Mouse (Mus musculus): Measurements from ENCODE around the gene Kansl3. TPM values are rescaled to one million over a fixed set of nuclear protein-coding genes. Genes with fewer than 3 reads are reported as not detected.

Kansl3 gene
- polyA plus RNA-seq, 1 experiment from 2014 or later: 43.6 TPM

GRCm38 (mm10) chr1:36302273-36302672 lies 66.7 kb downstream of the Kansl3 start:
- no peak overlapping the region for H3K4me2 ChIP-seq (ENCODE audit: low read depth, low read length)
- WGBS: 56% methylated on average over 8 of the region's 8 CpGs
- H3K9me3 ChIP-seq (replicated peaks; ENCODE audit: control insufficient read depth, low read length): no peaks in the 10 kb centered on the region
- H3K4me3 ChIP-seq (ENCODE audit: low read length): no peak overlapping the region
- H3K36me3 ChIP-seq (ENCODE audit: control insufficient read depth, insufficient read depth): no peaks in the 10 kb centered on the region
- H3K9ac ChIP-seq (ENCODE audit: low read length): no peak overlapping the region
- no peak overlapping the region for H3K27ac ChIP-seq (ENCODE audit: low read length)
- peaks cover 6% of the 10 kb centered on the region for H3K27me3 ChIP-seq (ENCODE audit: control insufficient read depth, insufficient read depth, low read length)
- H3K4me1 ChIP-seq (ENCODE audit: control insufficient read depth, insufficient read depth, low read length): peaks cover 18% of the 10 kb centered on the region
- ATAC-seq (replicated peaks; ENCODE audit: extremely low read depth, insufficient read depth, low FRiP score): no peak

GRCm38 (mm10) chr1:36300486-36300885 lies 68.5 kb downstream of the Kansl3 start:
- no peak overlapping the region for H3K4me3 ChIP-seq (ENCODE audit: low read length)
- no peak overlapping the region for H3K27ac ChIP-seq (ENCODE audit: low read length)
- no peaks in the 10 kb centered on the region for H3K9me3 ChIP-seq (replicated peaks; ENCODE audit: control insufficient read depth, low read length)
- no peak overlapping the region for H3K9ac ChIP-seq (ENCODE audit: low read length)
- no peaks in the 10 kb centered on the region for H3K36me3 ChIP-seq (ENCODE audit: control insufficient read depth, insufficient read depth)
- H3K4me1 ChIP-seq (ENCODE audit: control insufficient read depth, insufficient read depth, low read length): peaks cover 18% of the 10 kb centered on the region
- 79% methylated on average over 6 of the region's 6 CpGs for WGBS
- no peak for ATAC-seq (replicated peaks; ENCODE audit: extremely low read depth, insufficient read depth, low FRiP score)
- H3K4me2 ChIP-seq (ENCODE audit: low read depth, low read length): no peak overlapping the region
- H3K27me3 ChIP-seq (ENCODE audit: control insufficient read depth, insufficient read depth, low read length): peaks cover 6% of the 10 kb centered on the region

GRCm38 (mm10) chr1:36299676-36300075 lies 69.3 kb downstream of the Kansl3 start:
- no peak overlapping the region for H3K9ac ChIP-seq (ENCODE audit: low read length)
- 67% methylated on average over 2 of the region's 2 CpGs for WGBS
- peaks cover 6% of the 10 kb centered on the region for H3K27me3 ChIP-seq (ENCODE audit: control insufficient read depth, insufficient read depth, low read length)
- no peak for ATAC-seq (replicated peaks; ENCODE audit: extremely low read depth, insufficient read depth, low FRiP score)
- H3K9me3 ChIP-seq (replicated peaks; ENCODE audit: control insufficient read depth, low read length): no peaks in the 10 kb centered on the region
- no peak overlapping the region for H3K4me2 ChIP-seq (ENCODE audit: low read depth, low read length)
- no peaks in the 10 kb centered on the region for H3K36me3 ChIP-seq (ENCODE audit: control insufficient read depth, insufficient read depth)
- peaks cover 12% of the 10 kb centered on the region for H3K4me1 ChIP-seq (ENCODE audit: control insufficient read depth, insufficient read depth, low read length)
- no peak overlapping the region for H3K4me3 ChIP-seq (ENCODE audit: low read length)
- H3K27ac ChIP-seq (ENCODE audit: low read length): no peak overlapping the region

- no peak overlapping the region for H3K4me2 ChIP-seq (ENCODE audit: low read depth, low read length)
- no peak overlapping the region for H3K27ac ChIP-seq (ENCODE audit: low read length)
- no peak for ATAC-seq (replicated peaks; ENCODE audit: extremely low read depth, insufficient read depth, low FRiP score)
- H3K4me1 ChIP-seq (ENCODE audit: control insufficient read depth, insufficient read depth, low read length): peaks cover 9% of the 10 kb centered on the region
- WGBS: 32% methylated on average over 13 of the region's 13 CpGs
- no peaks in the 10 kb centered on the region for H3K36me3 ChIP-seq (ENCODE audit: control insufficient read depth, insufficient read depth)
- no peak overlapping the region for H3K9ac ChIP-seq (ENCODE audit: low read length)
- H3K9me3 ChIP-seq (replicated peaks; ENCODE audit: control insufficient read depth, low read length): no peaks in the 10 kb centered on the region
- H3K4me3 ChIP-seq (ENCODE audit: low read length): no peak overlapping the region
- peaks cover 6% of the 10 kb centered on the region for H3K27me3 ChIP-seq (ENCODE audit: control insufficient read depth, insufficient read depth, low read length)
Measured at GRCm38 (mm10) chr1:36299126-36299525, 69.9 kb downstream of the Kansl3 start.

- no peaks in the 10 kb centered on the region for H3K36me3 ChIP-seq (ENCODE audit: control insufficient read depth, insufficient read depth)
- peaks cover 6% of the 10 kb centered on the region for H3K27me3 ChIP-seq (ENCODE audit: control insufficient read depth, insufficient read depth, low read length)
- H3K9me3 ChIP-seq (replicated peaks; ENCODE audit: control insufficient read depth, low read length): no peaks in the 10 kb centered on the region
- peaks cover 4% of the 10 kb centered on the region for H3K4me1 ChIP-seq (ENCODE audit: control insufficient read depth, insufficient read depth, low read length)
- WGBS: 73% methylated on average over 4 of the region's 4 CpGs
- no peak for ATAC-seq (replicated peaks; ENCODE audit: extremely low read depth, insufficient read depth, low FRiP score)
- no peak overlapping the region for H3K4me2 ChIP-seq (ENCODE audit: low read depth, low read length)
- no peak overlapping the region for H3K27ac ChIP-seq (ENCODE audit: low read length)
- H3K9ac ChIP-seq (ENCODE audit: low read length): no peak overlapping the region
- H3K4me3 ChIP-seq (ENCODE audit: low read length): no peak overlapping the region
Measured at GRCm38 (mm10) chr1:36298107-36298506, 70.9 kb downstream of the Kansl3 start.

- H3K4me3 ChIP-seq (ENCODE audit: low read length): no peak overlapping the region
- no peak overlapping the region for H3K9ac ChIP-seq (ENCODE audit: low read length)
- H3K27ac ChIP-seq (ENCODE audit: low read length): no peak overlapping the region
- no peaks in the 10 kb centered on the region; the same call in 1 of the 2 replicates for H3K4me1 ChIP-seq (ENCODE audit: control insufficient read depth, insufficient read depth, low read length)
- no peaks in the 10 kb centered on the region for H3K9me3 ChIP-seq (replicated peaks; ENCODE audit: control insufficient read depth, low read length)
- no peak overlapping the region for H3K4me2 ChIP-seq (ENCODE audit: low read depth, low read length)
- no peaks in the 10 kb centered on the region for H3K36me3 ChIP-seq (ENCODE audit: control insufficient read depth, insufficient read depth)
- WGBS: 63% methylated on average over 9 of the region's 9 CpGs
- ATAC-seq (replicated peaks; ENCODE audit: extremely low read depth, insufficient read depth, low FRiP score): no peak; the same call in 1 of the 2 replicates
- peaks cover 6% of the 10 kb centered on the region for H3K27me3 ChIP-seq (ENCODE audit: control insufficient read depth, insufficient read depth, low read length)
Measured at GRCm38 (mm10) chr1:36296466-36297149, 72.4 kb downstream of the Kansl3 start.

- Histone ChIP-seq H3K9me3 (replicated peaks; ENCODE audit: control insufficient read depth, low read length) (no peaks in the 10 kb centered on the region), H3K27ac (ENCODE audit: low read length) (no peak overlapping the region), H3K4me1 (ENCODE audit: control insufficient read depth, insufficient read depth, low read length) (no peaks in the 10 kb centered on the region; the same call in 1 of the 2 replicates), H3K27me3 (ENCODE audit: control insufficient read depth, insufficient read depth, low read length) (peaks cover 6% of the 10 kb centered on the region), H3K4me2 (ENCODE audit: low read depth, low read length) (no peak overlapping the region), H3K9ac (ENCODE audit: low read length) (no peak overlapping the region), H3K36me3 (ENCODE audit: control insufficient read depth, insufficient read depth) (no peaks in the 10 kb centered on the region), H3K4me3 (ENCODE audit: low read length) (no peak overlapping the region)
- no peak for ATAC-seq (replicated peaks; ENCODE audit: extremely low read depth, insufficient read depth, low FRiP score)
- WGBS: 77% methylated on average over 3 of the region's 3 CpGs
Measured at GRCm38 (mm10) chr1:36294402-36294801, 74.6 kb downstream of the Kansl3 start.

- H3K36me3 ChIP-seq (ENCODE audit: control insufficient read depth, insufficient read depth): no peaks in the 10 kb centered on the region
- no peaks in the 10 kb centered on the region; the same call in 1 of the 2 replicates for H3K4me1 ChIP-seq (ENCODE audit: control insufficient read depth, insufficient read depth, low read length)
- no peak overlapping the region for H3K27ac ChIP-seq (ENCODE audit: low read length)
- H3K4me3 ChIP-seq (ENCODE audit: low read length): no peak overlapping the region
- no peaks in the 10 kb centered on the region for H3K9me3 ChIP-seq (replicated peaks; ENCODE audit: control insufficient read depth, low read length)
- 83% methylated on average over 8 of the region's 8 CpGs for WGBS
- H3K27me3 ChIP-seq (ENCODE audit: control insufficient read depth, insufficient read depth, low read length): peaks cover 4% of the 10 kb centered on the region
- ATAC-seq (replicated peaks; ENCODE audit: extremely low read depth, insufficient read depth, low FRiP score): no peak
- no peak overlapping the region for H3K4me2 ChIP-seq (ENCODE audit: low read depth, low read length)
- H3K9ac ChIP-seq (ENCODE audit: low read length): no peak overlapping the region
Measured at GRCm38 (mm10) chr1:36293470-36293869, 75.5 kb downstream of the Kansl3 start.
